Mouse (Mus musculus): Measurements from ENCODE around the gene Pigyl. TPM values are rescaled to one million over a fixed set of nuclear protein-coding genes. Genes with fewer than 3 reads are reported as not detected.
A peak's percentile ranks its signal among the peaks of the same experiment; 100 is the strongest.

Pigyl gene
- polyA plus RNA-seq, 1 experiment: 19.5 TPM

- H3K4me1 ChIP-seq (ENCODE audit: control insufficient read depth, insufficient read depth, low read length): peaks cover 12% of the 10 kb centered on the region
- no peak overlapping the region for H3K27ac ChIP-seq (ENCODE audit: insufficient read depth, low read depth, low read length)
- TF ChIP-seq POLR2A (IDR thresholded peaks at IDR 0.05; ENCODE audit: borderline replicate concordance, low read depth, low read length) (no peak), CTCF (IDR thresholded peaks at IDR 0.05; ENCODE audit: low read depth, low read length) (no peak)
- H3K4me3 ChIP-seq (ENCODE audit: insufficient read depth, low read length): peak overlapping the region; percentile 23; the same call in 1 of the 2 replicates
Measured at GRCm38 (mm10) chr9:22155614-22156013, 1.0 kb upstream of the Pigyl start.

GRCm38 (mm10) chr9:22157516-22158265, 1.0 kb downstream of the Pigyl start:
- TF ChIP-seq POLR2A (IDR thresholded peaks at IDR 0.05; ENCODE audit: borderline replicate concordance, low read depth, low read length) (no peak), CTCF (IDR thresholded peaks at IDR 0.05; ENCODE audit: low read depth, low read length) (no peak)
- H3K27ac ChIP-seq (ENCODE audit: insufficient read depth, low read depth, low read length): no peak overlapping the region
- H3K4me3 ChIP-seq (ENCODE audit: insufficient read depth, low read length): peak overlapping the region; percentile 90
- H3K4me1 ChIP-seq (ENCODE audit: control insufficient read depth, insufficient read depth, low read length): peaks cover 9% of the 10 kb centered on the region

- TF ChIP-seq CTCF (IDR thresholded peaks at IDR 0.05; ENCODE audit: low read depth, low read length) (no peak), POLR2A (IDR thresholded peaks at IDR 0.05; ENCODE audit: borderline replicate concordance, low read depth, low read length) (no peak)
- peaks cover 3% of the 10 kb centered on the region for H3K4me1 ChIP-seq (ENCODE audit: control insufficient read depth, insufficient read depth, low read length)
- no peak overlapping the region for H3K27ac ChIP-seq (ENCODE audit: insufficient read depth, low read depth, low read length)
- no peak overlapping the region for H3K4me3 ChIP-seq (ENCODE audit: insufficient read depth, low read length)
Measured at GRCm38 (mm10) chr9:22161299-22161698, 4.7 kb downstream of the Pigyl start.

GRCm38 (mm10) chr9:22162305-22162704, 5.7 kb downstream of the Pigyl start:
- no peak for TF ChIP-seq POLR2A (IDR thresholded peaks at IDR 0.05; ENCODE audit: borderline replicate concordance, low read depth, low read length)
- no peak for TF ChIP-seq CTCF (IDR thresholded peaks at IDR 0.05; ENCODE audit: low read depth, low read length)
- Histone ChIP-seq H3K4me3 (ENCODE audit: insufficient read depth, low read length) (no peak overlapping the region), H3K27ac (ENCODE audit: insufficient read depth, low read depth, low read length) (no peak overlapping the region), H3K4me1 (ENCODE audit: control insufficient read depth, insufficient read depth, low read length) (peaks cover 3% of the 10 kb centered on the region)

DNA sequence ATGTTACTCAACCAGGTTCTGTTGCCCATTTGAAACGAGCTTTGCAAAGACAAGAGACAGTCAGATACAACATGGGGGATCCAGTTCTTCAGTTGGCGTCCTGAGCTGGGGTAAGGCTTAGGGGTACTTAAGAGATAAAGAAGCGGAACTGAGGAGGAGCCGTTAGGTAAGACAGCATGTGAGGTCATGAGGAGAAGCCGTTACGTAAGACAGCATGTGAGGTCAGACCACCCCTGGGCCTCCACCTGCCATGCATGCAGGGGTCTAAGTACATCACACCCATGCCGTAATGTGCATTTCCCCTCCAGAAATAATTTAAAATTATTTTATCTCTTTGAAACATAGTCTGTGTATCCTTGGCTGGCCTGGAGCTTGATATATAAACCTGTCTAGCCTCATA, 6.3 kb downstream of the Pigyl start:
- H3K4me3 ChIP-seq (ENCODE audit: insufficient read depth, low read length): no peak overlapping the region

DNA sequence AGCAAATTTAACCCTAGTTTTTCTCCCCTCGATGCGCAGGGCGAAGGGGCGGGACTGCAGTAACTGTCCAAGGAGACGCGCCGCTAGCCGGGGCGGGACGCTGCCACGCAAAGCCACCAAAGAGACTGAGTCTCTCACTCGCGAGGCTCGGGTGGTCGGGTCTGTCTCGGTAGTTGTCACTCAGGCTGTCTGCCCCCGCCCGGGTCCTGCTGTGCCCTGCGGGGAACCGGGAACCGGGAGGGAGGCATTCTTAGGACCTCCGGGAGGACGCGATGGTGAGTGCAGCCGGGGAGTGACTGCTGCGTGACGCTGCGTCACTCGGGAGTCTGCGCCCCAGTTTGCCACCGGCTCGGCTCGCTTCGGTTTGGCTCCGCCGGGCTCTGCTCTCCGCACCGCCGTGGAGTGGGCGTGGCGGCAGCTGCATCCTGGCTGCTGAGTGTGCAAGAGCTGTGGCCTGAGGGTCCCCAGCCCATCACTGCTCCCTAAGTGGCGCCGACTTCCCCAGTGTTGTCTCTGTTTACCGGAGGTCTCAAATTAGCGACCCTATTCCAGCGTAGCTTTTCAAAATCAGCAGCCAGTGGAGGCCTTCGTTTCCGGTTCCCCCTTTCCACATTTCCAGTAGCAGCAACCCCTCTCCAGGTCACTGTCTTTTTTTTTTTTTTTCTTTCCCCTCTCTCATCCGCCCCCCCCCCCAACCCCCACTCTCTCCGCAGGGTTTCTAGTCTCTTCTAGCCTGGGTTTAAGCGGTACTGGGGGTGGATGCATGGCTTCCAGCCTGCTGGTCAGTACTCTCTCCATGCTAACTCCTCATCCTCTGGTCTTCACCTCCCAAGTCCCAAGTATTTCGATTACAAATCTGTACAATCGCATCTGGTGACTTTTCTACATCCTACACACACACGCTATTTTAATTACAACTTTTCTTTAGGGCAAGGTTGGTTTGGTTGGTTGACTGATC, 8.3 kb downstream of the Pigyl start:
- TF ChIP-seq CTCF (IDR thresholded peaks at IDR 0.05; ENCODE audit: low read depth, low read length): no peak
- TF ChIP-seq POLR2A (IDR thresholded peaks at IDR 0.05; ENCODE audit: borderline replicate concordance, low read depth, low read length): no peak
- Histone ChIP-seq H3K4me3 (ENCODE audit: insufficient read depth, low read length) (peak overlapping the region; percentile 68), H3K27ac (ENCODE audit: insufficient read depth, low read depth, low read length) (no peak overlapping the region), H3K4me1 (ENCODE audit: control insufficient read depth, insufficient read depth, low read length) (no peaks in the 10 kb centered on the region)

More for the DNA sequence above, 6.3 kb downstream of the Pigyl start:
- Histone ChIP-seq H3K27ac (ENCODE audit: insufficient read depth, low read depth, low read length) (no peak overlapping the region), H3K4me1 (ENCODE audit: control insufficient read depth, insufficient read depth, low read length) (no peaks in the 10 kb centered on the region)
- TF ChIP-seq CTCF (IDR thresholded peaks at IDR 0.05; ENCODE audit: low read depth, low read length) (no peak), POLR2A (IDR thresholded peaks at IDR 0.05; ENCODE audit: borderline replicate concordance, low read depth, low read length) (no peak)

GRCm38 (mm10) chr9:22165964-22166363, 9.3 kb downstream of the Pigyl start:
- TF ChIP-seq CTCF (IDR thresholded peaks at IDR 0.05; ENCODE audit: low read depth, low read length) (no peak), POLR2A (IDR thresholded peaks at IDR 0.05; ENCODE audit: borderline replicate concordance, low read depth, low read length) (no peak)
- H3K4me3 ChIP-seq (ENCODE audit: insufficient read depth, low read length): no peak overlapping the region
- H3K4me1 ChIP-seq (ENCODE audit: control insufficient read depth, insufficient read depth, low read length): no peaks in the 10 kb centered on the region
- H3K27ac ChIP-seq (ENCODE audit: insufficient read depth, low read depth, low read length): no peak overlapping the region

GRCm38 (mm10) chr9:22166686-22167085, 10.0 kb downstream of the Pigyl start:
- H3K4me3 ChIP-seq (ENCODE audit: insufficient read depth, low read length): no peak overlapping the region
- no peak for TF ChIP-seq POLR2A (IDR thresholded peaks at IDR 0.05; ENCODE audit: borderline replicate concordance, low read depth, low read length)
- TF ChIP-seq CTCF (IDR thresholded peaks at IDR 0.05; ENCODE audit: low read depth, low read length): no peak
- no peaks in the 10 kb centered on the region for H3K4me1 ChIP-seq (ENCODE audit: control insufficient read depth, insufficient read depth, low read length)
- H3K27ac ChIP-seq (ENCODE audit: insufficient read depth, low read depth, low read length): no peak overlapping the region

DNA sequence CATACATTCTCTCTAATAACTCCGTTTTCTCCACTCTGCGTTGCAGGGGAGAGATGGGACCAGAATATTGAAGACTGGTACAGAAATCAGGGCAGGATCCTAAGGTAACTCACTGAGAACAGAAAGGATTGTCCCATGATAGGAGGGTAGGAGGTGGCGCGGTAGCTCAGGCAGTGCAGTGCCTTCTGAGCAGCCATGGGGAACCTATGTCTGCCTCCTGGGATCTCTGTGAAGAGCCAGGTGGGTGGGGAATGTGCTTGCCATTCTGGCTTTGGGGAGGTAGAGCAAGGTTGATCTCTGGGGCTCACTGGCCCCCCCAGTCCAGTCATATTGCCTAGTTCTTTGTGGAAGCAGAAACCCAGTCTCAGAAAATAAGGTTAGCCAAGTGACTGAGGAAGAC, 11.1 kb downstream of the Pigyl start:
- H3K27ac ChIP-seq (ENCODE audit: insufficient read depth, low read depth, low read length): no peak overlapping the region
- no peaks in the 10 kb centered on the region for H3K4me1 ChIP-seq (ENCODE audit: control insufficient read depth, insufficient read depth, low read length)

More for the DNA sequence above, 11.1 kb downstream of the Pigyl start:
- H3K4me3 ChIP-seq (ENCODE audit: insufficient read depth, low read length): no peak overlapping the region
- TF ChIP-seq CTCF (IDR thresholded peaks at IDR 0.05; ENCODE audit: low read depth, low read length): no peak
- no peak for TF ChIP-seq POLR2A (IDR thresholded peaks at IDR 0.05; ENCODE audit: borderline replicate concordance, low read depth, low read length)
